Mouse (Mus musculus) cerebellum, adult 2 months (tissue): ENCODE results near the gene Lims1. TPM values are rescaled to one million over a fixed set of nuclear protein-coding genes. Genes with fewer than 3 reads are reported as not detected.

Experiments used
- DNase-seq, 2 experiments: peaks; one replicate each; pipeline ENCODE4 v3.0.0; 2021
- H3K27ac ChIP-seq: fragments of 200-500 bp; 2 replicates; pipeline ENCODE4 v1.5.1; 2012; ENCODE audit warnings: low read length, control low read depth, inconsistent platforms; ENCODE audit not compliant: insufficient read depth
- H3K27me3 ChIP-seq: fragments of 200-500 bp; 2 replicates; pipeline ENCODE4 v1.6.1; 2012; ENCODE audit warnings: inconsistent platforms, mild to moderate bottlenecking, low read length, moderate library complexity; ENCODE audit not compliant: control insufficient read depth, insufficient read depth
- H3K4me1 ChIP-seq: fragments of 200-500 bp; 2 replicates; pipeline ENCODE4 v1.6.1; 2011; ENCODE audit warnings: low read length; ENCODE audit not compliant: control insufficient read depth, insufficient read depth
- H3K4me3 ChIP-seq: fragments of 200-500 bp; replicated peaks from 2 replicates; pipeline ENCODE3; 2011; ENCODE audit warnings: mild to moderate bottlenecking, low read depth, low read length, control low read depth; ENCODE audit not compliant: insufficient read depth
- CTCF ChIP-seq: fragments of 200-500 bp; IDR thresholded peaks from 2 replicates; pipeline ENCODE4 v1.5.1; 2011; ENCODE audit warnings: low read depth, mild to moderate bottlenecking, control low read depth, low read length, moderate library complexity, borderline replicate concordance; ENCODE audit not compliant: insufficient read depth
- POLR2A ChIP-seq: fragments of 200-500 bp; IDR thresholded peaks from 2 replicates; pipeline ENCODE4 v1.6.1; 2011; ENCODE audit warnings: low read length, control low read depth, borderline replicate concordance; ENCODE audit not compliant: insufficient read depth
- WGBS: fragments of 180-500 bp; shearing (Covaris S2); methylation state at CpG from one replicate; pipeline ENCODE4 v1.1.7; 2018; 5-methylcytosine and 5-hydroxymethylcytosine counted together
- polyA plus RNA-seq: library from polyadenylated mRNA; depleted of rRNA; stranded (reverse); fragments of >200 nt; gene quantifications from 2 replicates; pipeline ENCODE4 v1.2.3, GENCODE M21; 2012; rRNA removed

The Lims1 gene
- 16.5 and 17.4 TPM in 2 replicates for polyA plus RNA-seq

DNA sequence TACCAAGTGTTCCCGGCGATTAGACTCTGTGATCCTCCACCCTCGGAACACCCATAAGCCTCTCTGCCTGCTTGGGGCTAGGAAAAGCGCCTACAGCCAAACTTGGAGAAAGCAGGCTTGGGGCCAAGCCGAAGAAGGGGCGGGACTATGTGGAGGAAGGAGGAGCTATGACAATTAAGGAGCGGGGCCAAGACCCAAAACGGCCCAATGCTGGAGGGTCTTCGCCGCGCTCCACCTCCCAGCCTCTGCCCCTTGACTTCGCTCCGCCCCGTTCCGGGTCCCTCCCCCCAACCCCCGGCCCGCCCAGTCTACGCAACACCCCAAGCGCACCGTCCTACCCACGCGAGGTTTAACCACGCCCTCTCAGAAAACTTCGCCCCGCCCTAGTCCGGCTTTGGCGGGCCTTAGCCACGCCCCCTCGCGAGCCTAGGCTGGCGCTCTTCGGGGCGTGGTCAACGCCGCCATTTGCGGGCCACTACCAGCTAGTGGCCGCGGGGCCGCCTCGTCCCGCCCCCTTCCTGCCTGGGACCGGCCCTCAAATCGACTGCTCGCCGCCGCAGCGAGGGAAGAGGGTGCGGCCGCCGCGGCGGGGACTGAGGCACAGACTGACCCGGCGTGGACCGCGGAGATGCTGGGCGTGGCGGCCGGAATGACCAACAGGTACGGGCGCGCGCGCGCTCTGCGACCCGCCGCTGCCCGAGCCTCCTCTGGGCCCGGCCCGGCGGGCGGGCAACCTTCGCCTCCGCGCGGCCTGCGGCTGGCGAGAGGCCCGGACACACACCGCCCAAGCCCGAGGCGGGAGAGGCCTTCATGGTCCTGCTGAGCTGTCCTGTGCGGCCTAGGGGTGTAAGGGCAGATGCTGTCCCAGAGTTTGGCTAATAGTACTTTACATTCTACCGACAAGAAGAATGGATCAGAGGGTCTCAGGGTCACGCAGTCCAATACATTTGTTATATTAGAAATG is at the start of gene Lims1:
TSS of gene Lims1 (plus strand) at position 439 of the 964 bp plus-strand sequence.
- DNase-seq, result peak; percentile 96 to 98
- TF ChIP-seq POLR2A (peak; percentile 49; the same call in 1 of the 2 replicates), CTCF (no peak)
- WGBS, result under 1% methylated on average over 83 of the region's 86 CpGs
- Histone ChIP-seq H3K27me3 (no peaks in the 10 kb centered on the region), H3K27ac (peak within 1 kb of the TSS; percentile 37), H3K4me1 (no peaks in the 10 kb centered on the region; the same call in 1 of the 2 replicates), H3K4me3 (peak within 1 kb of the TSS; percentile 92)

DNA sequence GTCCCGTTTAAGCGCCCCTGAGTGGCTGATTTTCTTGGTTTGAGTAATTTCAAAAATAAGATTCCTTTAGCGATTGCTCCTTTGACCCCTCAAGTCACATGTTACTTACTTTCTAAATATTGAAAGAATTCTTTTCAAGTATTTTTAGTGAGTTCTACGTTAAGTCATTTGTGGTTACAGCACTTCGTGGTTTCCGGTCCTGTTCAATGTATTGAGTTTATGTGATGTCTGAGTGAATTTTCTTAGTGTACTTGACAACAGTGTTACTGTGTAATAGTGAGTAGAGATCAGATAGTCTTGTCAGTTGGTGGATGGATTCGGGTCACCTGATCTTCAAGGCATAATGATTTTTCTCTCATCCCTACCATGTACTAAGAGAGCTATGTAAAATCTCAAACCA is 41.0 kb upstream of the Lims1 start:
- WGBS, result 97% methylated on average over 7 of the region's 7 CpGs
- DNase-seq, result no peak
- H3K4me3 ChIP-seq, result no peak overlapping the region
- no peaks in the 10 kb centered on the region for H3K27me3 ChIP-seq
- no peak for TF ChIP-seq POLR2A
- TF ChIP-seq CTCF, result no peak
- no peaks in the 10 kb centered on the region for H3K4me1 ChIP-seq
- no peak overlapping the region for H3K27ac ChIP-seq

DNA sequence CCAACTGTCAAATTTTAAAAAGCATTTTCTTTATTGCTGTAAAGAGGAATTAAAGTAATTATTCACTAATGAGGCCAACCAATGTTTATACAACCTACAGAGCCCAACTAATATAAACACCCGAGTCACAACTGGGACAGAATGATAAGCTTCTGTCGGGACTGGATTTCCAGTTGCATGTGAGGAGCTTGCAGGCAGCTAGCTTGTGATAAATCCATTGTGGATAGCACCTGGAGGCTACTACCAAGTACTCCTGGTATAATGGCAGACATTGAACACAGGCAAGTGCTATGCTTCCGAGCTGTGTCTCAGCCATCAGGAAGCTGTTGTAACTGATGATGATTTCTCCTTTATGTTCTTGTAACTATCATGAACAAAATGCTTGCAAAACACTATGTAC is 32.5 kb upstream of the Lims1 start:
- Histone ChIP-seq H3K27me3 (no peaks in the 10 kb centered on the region), H3K4me1 (no peaks in the 10 kb centered on the region), H3K27ac (no peak overlapping the region), H3K4me3 (no peak overlapping the region)
- WGBS, result 92% methylated on average over 3 of the region's 3 CpGs
- no peak for DNase-seq
- TF ChIP-seq CTCF (no peak), POLR2A (no peak)

DNA sequence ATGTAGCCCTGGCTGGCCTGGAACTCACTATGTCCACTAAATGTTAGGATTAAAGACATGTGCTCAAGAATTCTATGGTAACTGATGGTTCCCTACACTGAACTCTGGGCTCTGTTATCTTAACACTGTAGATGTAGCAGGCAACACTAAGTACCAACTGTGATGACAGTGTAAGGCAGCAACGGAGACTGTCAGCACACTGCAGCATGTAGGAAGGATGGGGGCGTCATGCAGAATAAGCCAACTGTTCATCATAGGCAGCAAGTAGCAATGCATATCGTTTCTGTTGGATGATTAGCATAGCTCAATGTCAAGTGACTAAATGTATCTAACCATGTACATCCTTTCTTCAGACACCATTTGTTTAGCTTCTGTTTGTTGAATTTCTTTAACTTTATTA is 29.0 kb upstream of the Lims1 start:
- no peak for DNase-seq
- TF ChIP-seq POLR2A (no peak), CTCF (no peak)
- WGBS, result 92% methylated on average over 3 of the region's 3 CpGs
- no peak overlapping the region for H3K27ac ChIP-seq
- H3K4me3 ChIP-seq, result no peak overlapping the region
- no peaks in the 10 kb centered on the region for H3K4me1 ChIP-seq
- no peaks in the 10 kb centered on the region for H3K27me3 ChIP-seq

DNA sequence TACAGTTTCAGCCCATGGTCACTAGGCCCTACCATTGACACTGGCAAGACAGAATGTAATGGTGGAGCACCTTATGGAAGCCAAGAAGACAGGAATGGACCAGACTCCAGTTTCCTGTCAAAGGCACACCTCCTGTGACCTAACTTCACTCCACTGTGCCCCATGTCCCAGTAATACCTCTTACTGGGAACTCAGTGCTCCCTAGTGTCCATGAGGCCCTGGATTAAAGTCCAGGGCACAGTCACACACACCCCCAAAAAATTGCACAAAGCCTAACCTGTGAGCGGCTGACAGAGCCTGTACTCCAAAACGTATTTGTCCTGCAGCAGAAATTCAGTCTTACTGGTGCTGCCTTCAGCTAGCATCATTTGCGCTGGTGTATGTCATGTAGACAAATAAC is 27.7 kb upstream of the Lims1 start:
- Histone ChIP-seq H3K27me3 (no peaks in the 10 kb centered on the region), H3K4me3 (no peak overlapping the region), H3K27ac (no peak overlapping the region), H3K4me1 (no peaks in the 10 kb centered on the region)
- DNase-seq, result no peak
- WGBS, result 98% methylated on average over 3 of the region's 3 CpGs
- TF ChIP-seq POLR2A, result no peak
- no peak for TF ChIP-seq CTCF

DNA sequence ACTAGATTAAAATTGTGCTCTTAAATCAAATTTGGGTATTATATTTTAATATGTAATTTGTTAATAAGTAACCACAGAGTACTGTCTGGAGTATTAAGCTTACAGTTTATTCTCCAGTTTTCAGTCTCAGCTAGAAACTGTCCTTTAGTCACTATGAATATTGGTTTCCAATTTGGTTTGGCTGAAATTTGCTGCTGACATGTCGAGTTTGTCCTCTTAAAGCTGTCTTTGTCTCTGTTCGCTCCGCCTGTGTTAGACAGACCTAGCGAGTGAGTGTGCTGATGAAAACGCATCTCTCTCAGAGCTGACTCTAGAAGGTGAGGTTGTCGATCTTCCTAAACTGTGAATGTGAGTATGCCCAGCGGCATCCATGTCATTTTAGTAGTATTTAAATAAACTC is 18.3 kb upstream of the Lims1 start:
- Histone ChIP-seq H3K4me1 (no peaks in the 10 kb centered on the region), H3K27me3 (no peaks in the 10 kb centered on the region), H3K27ac (no peak overlapping the region), H3K4me3 (no peak overlapping the region)
- WGBS, result 91% methylated on average over 7 of the region's 7 CpGs
- no peak for DNase-seq
- TF ChIP-seq POLR2A (no peak), CTCF (no peak)

DNA sequence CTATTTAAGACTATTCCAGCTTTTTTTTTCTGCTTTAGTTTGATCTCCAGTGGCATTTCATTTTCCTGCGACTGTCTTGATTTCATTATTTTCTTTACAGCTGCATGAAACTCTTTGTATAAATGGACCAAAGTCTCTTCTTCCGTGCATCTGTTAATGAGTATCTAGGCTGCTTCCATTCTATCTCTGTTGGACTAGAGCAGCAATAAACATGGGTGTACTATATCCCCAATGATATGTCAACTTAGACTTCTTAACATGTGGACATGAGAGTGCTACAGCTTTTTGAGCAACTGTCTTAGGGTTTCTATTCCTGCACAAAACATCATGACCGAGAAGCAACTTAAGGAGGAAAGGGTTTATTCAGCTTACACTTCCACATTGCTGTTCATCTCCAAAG is 16.4 kb upstream of the Lims1 start:
- H3K4me3 ChIP-seq, result no peak overlapping the region
- TF ChIP-seq CTCF (no peak), POLR2A (no peak)
- DNase-seq, result no peak
- H3K27ac ChIP-seq, result no peak overlapping the region
- WGBS, result 93% methylated on average over 3 of the region's 3 CpGs
- no peaks in the 10 kb centered on the region for H3K27me3 ChIP-seq
- no peaks in the 10 kb centered on the region for H3K4me1 ChIP-seq

DNA sequence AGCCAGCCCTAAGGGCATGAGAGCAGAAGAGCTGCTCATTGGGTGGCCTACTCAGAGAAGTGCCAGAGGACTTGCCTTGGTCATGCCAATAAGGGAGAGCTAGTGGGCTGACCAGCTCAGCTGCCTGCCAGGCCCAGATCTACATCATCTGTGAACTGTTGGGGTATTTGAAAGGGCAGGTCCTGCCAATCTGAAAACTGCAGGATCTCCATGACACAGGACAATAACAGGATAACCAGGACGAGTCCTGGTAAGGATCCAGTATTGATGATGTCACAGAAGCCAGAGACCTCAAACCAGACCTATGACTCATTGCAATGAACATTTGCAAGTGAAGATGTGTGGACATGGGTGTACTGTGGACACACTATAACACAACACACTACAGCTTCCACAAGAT is 12.5 kb upstream of the Lims1 start:
- TF ChIP-seq POLR2A (no peak), CTCF (no peak)
- WGBS, result 48% methylated on average over 1 of the region's 1 CpGs

More for the DNA sequence above, 12.5 kb upstream of the Lims1 start:
- Histone ChIP-seq H3K4me1 (no peaks in the 10 kb centered on the region), H3K27me3 (no peaks in the 10 kb centered on the region), H3K27ac (no peak overlapping the region), H3K4me3 (no peak overlapping the region)
- no peak for DNase-seq
